Mouse (Mus musculus): ENCODE data around the gene Ubn1. TPM values are rescaled to one million over a fixed set of nuclear protein-coding genes. Genes with fewer than 3 reads are reported as not detected.

The Ubn1 gene
- total and polyA plus RNA-seq, 2 experiments, result 11.5 to 15.6 TPM

DNA sequence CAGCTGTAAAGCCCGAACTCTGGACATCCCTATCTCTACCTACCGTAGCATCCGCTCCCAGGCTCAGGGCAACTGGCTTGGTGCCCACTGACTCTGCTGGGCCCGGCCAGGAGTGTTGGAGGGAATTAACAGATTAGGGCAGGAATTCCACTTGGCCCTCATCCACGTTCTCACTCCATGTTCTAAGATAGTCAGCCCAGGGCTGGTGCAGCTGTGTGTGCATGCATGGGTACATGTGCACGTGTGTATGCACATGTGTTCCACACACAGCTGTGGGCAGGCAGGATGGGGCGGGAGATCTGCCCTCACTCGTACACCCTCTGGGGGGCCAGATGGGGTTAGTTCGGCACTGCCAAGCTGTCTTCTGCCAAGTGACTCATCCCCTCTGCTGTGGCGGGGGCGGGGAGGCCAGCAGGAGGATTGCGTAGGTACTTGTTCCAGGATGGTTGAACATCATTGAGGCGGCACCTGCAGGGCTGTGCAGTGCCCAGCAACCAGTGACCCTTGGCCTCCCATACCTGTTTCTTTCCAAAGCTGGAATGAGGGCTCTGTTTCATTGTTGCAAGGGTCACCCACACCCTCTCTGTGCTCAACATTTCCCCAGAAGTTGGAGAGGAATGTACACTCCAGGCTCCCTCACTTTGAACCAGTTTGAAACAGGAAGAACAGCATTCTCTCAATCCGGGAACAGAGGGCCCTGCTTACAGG lies 84.9 kb downstream of the Ubn1 start:
- Histone ChIP-seq H3K4me3 (ENCODE audit: insufficient read depth, low read depth, low read length) (no peak overlapping the region), H3K27me3 (ENCODE audit: control insufficient read depth, insufficient read depth, low read length) (no peaks in the 10 kb centered on the region), H3K27ac (replicated peaks; ENCODE audit: insufficient read depth, low read depth, low read length) (peak overlapping the region; percentile 89), H3K4me1 (ENCODE audit: control insufficient read depth, insufficient read depth, low read length) (peaks cover 34% of the 10 kb centered on the region), H3K9ac (ENCODE audit: low read depth, low read length) (no peak overlapping the region), H3K79me2 (ENCODE audit: control insufficient read depth, insufficient read depth, low read length) (no peaks in the 10 kb centered on the region), H3K36me3 (ENCODE audit: control insufficient read depth, insufficient read depth, low read length) (no peaks in the 10 kb centered on the region)
- peak; percentile 91 for DNase-seq (ENCODE audit: extremely low read depth, low read depth, low spot score)
- WGBS, result 15% methylated on average over 14 of the region's 14 CpGs
- TF ChIP-seq POLR2A (IDR thresholded peaks at IDR 0.05; ENCODE audit: extremely low read depth, insufficient read depth, low read length) (no peak), CTCF (IDR thresholded peaks at IDR 0.05; ENCODE audit: low read depth, low read length) (peak; percentile 11; the same call in 1 of the 2 replicates)

DNA sequence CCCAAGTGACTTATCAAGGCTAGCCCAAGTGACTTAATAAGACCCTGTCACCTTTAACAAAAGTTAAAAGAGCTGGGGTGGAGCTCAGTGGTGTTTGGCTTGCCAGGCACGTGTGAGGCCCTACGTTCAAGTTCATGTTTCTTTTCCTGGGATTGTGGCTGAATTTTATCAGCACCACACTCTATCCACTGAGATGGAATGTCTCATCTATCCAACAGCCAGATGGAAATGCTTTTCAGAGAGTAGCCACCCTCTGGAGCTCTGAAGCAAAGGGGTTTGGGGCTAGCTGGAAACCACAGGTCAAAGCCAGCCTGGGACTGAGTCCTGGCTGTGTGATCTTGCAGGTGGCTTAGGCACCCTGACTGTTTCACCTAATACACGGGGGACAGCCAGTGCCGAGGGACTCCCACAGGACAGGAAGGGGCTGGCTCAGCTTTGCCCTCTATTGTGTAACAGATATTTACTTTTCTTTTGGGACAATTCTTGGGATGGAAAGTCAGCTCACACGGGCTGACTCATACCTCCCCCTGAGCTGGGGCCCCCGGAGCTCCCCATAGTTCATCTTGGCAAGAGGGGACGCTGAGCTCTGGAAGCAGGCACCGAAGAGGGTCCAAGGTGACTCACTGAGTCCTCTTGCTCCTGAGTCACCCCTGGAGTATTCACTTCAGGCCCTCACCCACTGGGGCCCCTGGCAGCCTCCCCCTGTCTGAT lies 85.8 kb downstream of the Ubn1 start:
- Histone ChIP-seq H3K4me1 (ENCODE audit: control insufficient read depth, insufficient read depth, low read length) (peaks cover 34% of the 10 kb centered on the region), H3K36me3 (ENCODE audit: control insufficient read depth, insufficient read depth, low read length) (no peaks in the 10 kb centered on the region), H3K79me2 (ENCODE audit: control insufficient read depth, insufficient read depth, low read length) (no peaks in the 10 kb centered on the region), H3K4me3 (ENCODE audit: insufficient read depth, low read depth, low read length) (no peak overlapping the region), H3K27me3 (ENCODE audit: control insufficient read depth, insufficient read depth, low read length) (no peaks in the 10 kb centered on the region), H3K9ac (ENCODE audit: low read depth, low read length) (peak overlapping the region; percentile 6; the same call in 1 of the 2 replicates), H3K27ac (replicated peaks; ENCODE audit: insufficient read depth, low read depth, low read length) (peak overlapping the region; percentile 89)
- peak; percentile 86 for DNase-seq (ENCODE audit: extremely low read depth, low read depth, low spot score)
- WGBS, result 20% methylated on average over 8 of the region's 8 CpGs
- no peak for TF ChIP-seq POLR2A (IDR thresholded peaks at IDR 0.05; ENCODE audit: extremely low read depth, insufficient read depth, low read length)
- TF ChIP-seq CTCF (IDR thresholded peaks at IDR 0.05; ENCODE audit: low read depth, low read length), result no peak

Other genes starting within 250 kb of the Ubn1 start
- not detected in 2 replicates for gene 4930562C15Rik, start 214.6 kb upstream of the Ubn1 start, total RNA-seq (2014; rRNA removed)
- not detected in 2 replicates for gene 4930562C15Rik, start 214.6 kb upstream of the Ubn1 start, polyA plus RNA-seq (2012; rRNA removed)
- 4.0 and 7.1 TPM in 2 replicates for gene Ubald1, start 169.7 kb upstream of the Ubn1 start, total RNA-seq (2014; rRNA removed)
- 13.6 and 15.5 TPM in 2 replicates for gene Ubald1, start 169.7 kb upstream of the Ubn1 start, polyA plus RNA-seq (2012; rRNA removed)
- gene Mgrn1, start 163.8 kb upstream of the Ubn1 start, total RNA-seq (2014; rRNA removed), result 28.2 and 42.8 TPM in 2 replicates
- gene Mgrn1, start 163.8 kb upstream of the Ubn1 start, polyA plus RNA-seq (2012; rRNA removed), result 59.0 and 71.0 TPM in 2 replicates
- 12.2 and 16.2 TPM in 2 replicates for gene Nudt16l1, start 111.3 kb upstream of the Ubn1 start, total RNA-seq (2014; rRNA removed)
- 53.5 and 57.0 TPM in 2 replicates for gene Nudt16l1, start 111.3 kb upstream of the Ubn1 start, polyA plus RNA-seq (2012; rRNA removed)
- gene Anks3, start 85.9 kb upstream of the Ubn1 start, total RNA-seq (2014; rRNA removed), result 11.3 and 14.2 TPM in 2 replicates
- gene Anks3, start 85.9 kb upstream of the Ubn1 start, polyA plus RNA-seq (2012; rRNA removed), result 16.8 and 22.3 TPM in 2 replicates
- gene Sept12, start 52.2 kb upstream of the Ubn1 start, total RNA-seq (2014; rRNA removed), result not detected in 2 replicates
- not detected in 2 replicates for gene Sept12, start 52.2 kb upstream of the Ubn1 start, polyA plus RNA-seq (2012; rRNA removed)
- gene Smim22, start 42.8 kb upstream of the Ubn1 start, total RNA-seq (2014; rRNA removed), result 3.6 and 14.6 TPM in 2 replicates
- gene Smim22, start 42.8 kb upstream of the Ubn1 start, polyA plus RNA-seq (2012; rRNA removed), result 13.9 and 35.5 TPM in 2 replicates
- gene Rogdi, start 36.5 kb upstream of the Ubn1 start, total RNA-seq (2014; rRNA removed), result 5.2 and 7.5 TPM in 2 replicates
- gene Rogdi, start 36.5 kb upstream of the Ubn1 start, polyA plus RNA-seq (2012; rRNA removed), result 29.9 and 53.7 TPM in 2 replicates
- 48.5 and 50.3 TPM in 2 replicates for gene Glyr1, start 194 bp upstream of the Ubn1 start, total RNA-seq (2014; rRNA removed)
- 42.8 and 48.6 TPM in 2 replicates for gene Glyr1, start 194 bp upstream of the Ubn1 start, polyA plus RNA-seq (2012; rRNA removed)
- 9.4 and 10.2 TPM in 2 replicates for gene Ppl, start 82.4 kb downstream of the Ubn1 start, total RNA-seq (2014; rRNA removed)
- gene Ppl, start 82.4 kb downstream of the Ubn1 start, polyA plus RNA-seq (2012; rRNA removed), result 3.3 and 3.6 TPM in 2 replicates
- gene Sec14l5, start 97.1 kb downstream of the Ubn1 start, total RNA-seq (2014; rRNA removed), result 0.09 and 0.13 TPM in 2 replicates
- gene Sec14l5, start 97.1 kb downstream of the Ubn1 start, polyA plus RNA-seq (2012; rRNA removed), result 0.01 and 0.02 TPM in 2 replicates
- 10.0 and 13.4 TPM in 2 replicates for gene Nagpa, start 154.0 kb downstream of the Ubn1 start, total RNA-seq (2014; rRNA removed)
- 22.1 and 24.0 TPM in 2 replicates for gene Nagpa, start 154.0 kb downstream of the Ubn1 start, polyA plus RNA-seq (2012; rRNA removed)
- 1.7 and 2.7 TPM in 2 replicates for gene AU021092, start 172.2 kb downstream of the Ubn1 start, total RNA-seq (2014; rRNA removed)
- gene AU021092, start 172.2 kb downstream of the Ubn1 start, polyA plus RNA-seq (2012; rRNA removed), result 2.4 and 2.7 TPM in 2 replicates
- 24.7 and 30.3 TPM in 2 replicates for gene Alg1, start 183.6 kb downstream of the Ubn1 start, total RNA-seq (2014; rRNA removed)
- gene Alg1, start 183.6 kb downstream of the Ubn1 start, polyA plus RNA-seq (2012; rRNA removed), result 43.6 and 46.1 TPM in 2 replicates
- 7.2 and 9.0 TPM in 2 replicates for gene Eef2kmt, start 205.9 kb downstream of the Ubn1 start, total RNA-seq (2014; rRNA removed)
- gene Eef2kmt, start 205.9 kb downstream of the Ubn1 start, polyA plus RNA-seq (2012; rRNA removed), result 17.3 and 22.4 TPM in 2 replicates